Comparison of ENCODE assay signal across 22 mouse cellular contexts in genomic region chr7:98310266-98310665, GRCm38 (mm10).
"Had no signal": no experiment of that assay in that cellular context is flagged by ENCODE, and none has a peak within 500 bp of the region (broad histone marks: within the 10 kb centered on the region; RNA-seq: fewer than 3 reads in every experiment).

No protein-coding gene starts in this region.

- H3K27ac ChIP-seq: left cerebral cortex, adult 2 months; limb, embryonic 12.5 days; limb, embryonic 15.5 days; lung, embryonic 15.5 days; midbrain, embryonic 12.5 days; neural tube, embryonic 12.5 days; stomach, postnatal 0 days had no signal

- H3K9me3 ChIP-seq: kidney, embryonic 15.5 days; limb, embryonic 12.5 days; limb, embryonic 15.5 days; lung, embryonic 15.5 days; midbrain, embryonic 12.5 days; neural tube, embryonic 12.5 days; neural tube, embryonic 15.5 days had no signal

- DNase-seq: kidney, adult 8-10 months; kidney, postnatal 10 days; kidney, postnatal 36 days; layer of hippocampus, postnatal 36 days; left cerebral cortex, postnatal 4 days; lung, postnatal 14 days; lung, postnatal 4 days; right cerebral cortex, adult 18-20 months; right cerebral cortex, postnatal 14 days; right cerebral cortex, postnatal 4 days; thymus, adult 2 months; thymus, postnatal 14 days; thymus, postnatal 4 days had no signal

- H3K36me3 ChIP-seq: kidney, embryonic 15.5 days; limb, embryonic 12.5 days; limb, embryonic 15.5 days; lung, embryonic 15.5 days; midbrain, embryonic 12.5 days; neural tube, embryonic 12.5 days; neural tube, embryonic 15.5 days had no signal

- H3K27me3 ChIP-seq: limb, embryonic 12.5 days; limb, embryonic 15.5 days; lung, embryonic 15.5 days; neural tube, embryonic 12.5 days; neural tube, embryonic 15.5 days had no signal
